Mouse (Mus musculus) embryonic facial prominence, embryonic 15.5 days (tissue): ENCODE results near the gene 2610507B11Rik. TPM values are rescaled to one million over a fixed set of nuclear protein-coding genes. Genes with fewer than 3 reads are reported as not detected.

Experiments used
- ATAC-seq: fragments of 200-750 bp; cut with Nextera tagmentation; 2 replicates; pipeline ENCODE4 v1.8.0; 2017; ENCODE audit warnings: low read depth, moderate TSS enrichment; ENCODE audit not compliant: insufficient number of reproducible peaks, low FRiP score, low TSS enrichment
- H3K27ac ChIP-seq: fragments of 300-500 bp; sonication (generic); replicated peaks from 2 replicates; pipeline ENCODE4 v1.5.1; 2015; ENCODE audit warnings: mild to moderate bottlenecking, inconsistent platforms
- H3K27me3 ChIP-seq: fragments of 300-500 bp; sonication (generic); 2 replicates; pipeline ENCODE4 v1.6.1; 2015; ENCODE audit warnings: inconsistent platforms
- H3K36me3 ChIP-seq: fragments of 300-500 bp; sonication (generic); 2 replicates; pipeline ENCODE4 v1.6.1; 2015; ENCODE audit warnings: mild to moderate bottlenecking, inconsistent platforms
- H3K4me1 ChIP-seq: fragments of 300-500 bp; sonication (generic); 2 replicates; pipeline ENCODE4 v1.6.1; 2015; ENCODE audit warnings: inconsistent platforms
- H3K4me2 ChIP-seq: fragments of 300-500 bp; sonication (generic); replicated peaks from 2 replicates; pipeline ENCODE4 v1.6.1; 2015; ENCODE audit warnings: mild to moderate bottlenecking, inconsistent platforms
- H3K4me3 ChIP-seq: fragments of 300-500 bp; sonication (generic); replicated peaks from 2 replicates; pipeline ENCODE4 v1.5.1; 2015; ENCODE audit warnings: mild to moderate bottlenecking, inconsistent platforms
- H3K9ac ChIP-seq: fragments of 300-500 bp; sonication (generic); 2 replicates; pipeline ENCODE4 v1.6.1; 2015; ENCODE audit warnings: inconsistent platforms
- H3K9me3 ChIP-seq: fragments of 300-500 bp; sonication (generic); replicated peaks from 2 replicates; pipeline ENCODE4 v1.6.1; 2016; ENCODE audit warnings: inconsistent platforms
- WGBS: fragments of 180-500 bp; shearing (Covaris S2); methylation state at CpG from one replicate; pipeline ENCODE4 v1.1.7; 2015; 5-methylcytosine and 5-hydroxymethylcytosine counted together
- polyA plus RNA-seq: library from polyadenylated mRNA; unstranded; fragments of >200 nt; fragmentation: Nextera tagmentation; extraction: Ambion mirVana; gene quantifications from 2 replicates; pipeline ENCODE4 v1.2.1, GENCODE M21; 2015

2610507B11Rik gene
- polyA plus RNA-seq, 1 experiment from 2014 or later = 63.8 TPM

DNA sequence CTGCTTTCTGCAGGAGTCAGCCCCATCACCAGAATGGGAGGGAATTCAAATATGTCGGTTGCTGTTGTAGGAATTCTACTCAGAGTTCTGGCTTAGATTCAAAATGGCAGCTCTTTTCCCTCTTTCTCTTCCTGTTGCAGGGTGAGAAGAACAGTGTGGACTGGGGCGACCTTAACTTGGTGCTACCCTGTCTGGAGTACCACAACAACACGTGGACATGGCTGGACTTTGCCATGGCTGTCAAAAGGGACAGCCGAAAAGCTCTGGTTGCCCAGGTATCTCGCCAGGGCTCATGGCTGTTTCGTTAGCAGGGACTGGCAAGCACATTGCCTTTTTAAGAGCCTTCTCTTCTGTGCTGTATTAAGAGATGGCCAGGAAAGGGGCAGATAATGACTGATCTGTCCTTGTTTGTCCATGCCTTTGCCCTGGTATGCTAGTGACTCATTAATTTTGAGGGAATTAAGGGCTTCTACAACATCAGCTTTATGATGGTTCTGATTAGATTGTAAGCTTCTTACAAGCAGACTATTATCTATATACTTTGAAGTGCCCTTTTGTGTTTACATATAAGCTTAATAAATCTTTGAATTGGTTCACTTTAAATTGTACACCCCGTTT lies 27.7 kb downstream of the 2610507B11Rik start:
- WGBS = 93% methylated on average over 7 of the region's 7 CpGs

DNA sequence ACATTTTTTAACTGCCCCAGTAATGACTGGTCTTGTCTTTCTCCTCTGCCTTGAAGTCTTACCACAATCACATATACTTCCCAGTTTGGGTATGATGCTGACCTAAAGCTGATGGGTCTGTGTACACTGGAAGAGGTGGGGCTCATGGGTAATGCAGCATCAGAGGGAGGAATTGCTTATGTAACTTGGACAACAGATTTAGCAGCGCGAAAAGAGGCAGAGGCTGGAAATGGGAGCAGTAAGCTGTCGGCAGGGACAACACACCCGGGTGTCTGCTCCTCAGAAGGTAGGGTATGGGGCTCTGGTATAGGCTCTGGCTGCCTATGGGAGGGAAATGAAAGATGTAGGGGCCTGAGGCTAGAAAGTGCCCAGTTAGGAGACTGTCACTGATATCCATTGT lies 29.1 kb downstream of the 2610507B11Rik start, which contains the start of gene BC030499:
Gene BC030499, plus strand, starts transcription at position 188 of the 400 bp plus-strand sequence.
- Histone ChIP-seq H3K4me3 (no peak within 1 kb of the TSS), H3K9me3 (no peaks in the 10 kb centered on the region), H3K27ac (no peak within 1 kb of the TSS), H3K4me2 (no peak within 1 kb of the TSS), H3K9ac (no peak within 1 kb of the TSS), H3K4me1 (no peaks in the 10 kb centered on the region), H3K27me3 (no peaks in the 10 kb centered on the region), H3K36me3 (peaks cover 69% of the 10 kb centered on the region)
- ATAC-seq = no peak
- 96% methylated on average over 4 of the region's 4 CpGs for WGBS

More for the DNA sequence above, 27.7 kb downstream of the 2610507B11Rik start:
- Histone ChIP-seq H3K9me3 (no peaks in the 10 kb centered on the region), H3K4me3 (no peak overlapping the region), H3K36me3 (peaks cover 83% of the 10 kb centered on the region), H3K4me2 (no peak overlapping the region), H3K27ac (no peak overlapping the region), H3K27me3 (no peaks in the 10 kb centered on the region), H3K9ac (no peak overlapping the region), H3K4me1 (no peaks in the 10 kb centered on the region)
- no peak for ATAC-seq

DNA sequence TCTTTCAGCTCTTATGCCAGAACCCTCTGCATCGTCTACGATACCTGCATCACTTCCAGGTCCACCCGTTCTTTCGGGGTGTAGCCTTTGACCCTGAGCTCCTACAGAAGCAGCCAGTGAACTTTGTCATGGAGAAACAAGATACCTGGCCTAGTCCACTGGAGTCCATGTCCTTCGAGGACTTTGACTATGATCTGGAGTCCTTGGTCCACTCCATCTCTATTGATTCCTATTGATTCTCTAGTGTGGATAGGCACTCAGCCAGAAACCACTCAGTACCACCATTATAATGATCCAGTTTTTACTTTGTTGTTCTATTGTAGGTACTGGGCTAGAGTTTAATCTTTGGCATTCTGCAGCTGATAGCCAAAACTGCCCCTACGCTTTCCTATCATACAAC lies 33.0 kb downstream of the 2610507B11Rik start:
- Histone ChIP-seq H3K36me3 (peaks cover 33% of the 10 kb centered on the region), H3K9me3 (no peaks in the 10 kb centered on the region), H3K4me1 (no peaks in the 10 kb centered on the region), H3K4me3 (no peak overlapping the region), H3K4me2 (no peak overlapping the region), H3K9ac (no peak overlapping the region), H3K27me3 (no peaks in the 10 kb centered on the region), H3K27ac (no peak overlapping the region)
- ATAC-seq = no peak
- WGBS = 90% methylated on average over 6 of the region's 6 CpGs

DNA sequence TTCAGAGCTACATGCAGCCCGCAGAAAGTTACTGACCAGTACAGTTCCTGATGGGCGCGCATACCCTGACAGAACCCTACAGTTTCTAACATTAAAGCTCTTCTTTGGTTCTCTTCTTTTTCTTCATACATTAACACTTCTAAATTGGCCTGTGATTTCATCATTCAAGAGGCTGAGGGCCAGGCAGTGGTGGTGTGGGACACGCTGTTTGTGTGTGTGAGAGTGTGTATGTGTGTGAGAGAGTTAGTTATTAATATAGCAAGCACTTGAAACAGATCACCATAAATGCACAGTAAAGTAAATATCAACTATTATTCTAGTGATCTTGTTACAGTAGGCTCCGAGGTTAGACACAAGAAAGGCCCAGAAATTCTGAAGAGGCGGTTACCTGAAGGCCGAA lies 39.4 kb downstream of the 2610507B11Rik start:
- Histone ChIP-seq H3K4me3 (peak overlapping the region; percentile 60), H3K9me3 (no peaks in the 10 kb centered on the region), H3K27me3 (no peaks in the 10 kb centered on the region), H3K27ac (peak overlapping the region; percentile 58; the same call in 1 of the 2 replicates), H3K4me1 (peaks cover 15% of the 10 kb centered on the region), H3K4me2 (peak overlapping the region; percentile 80), H3K36me3 (peaks cover 19% of the 10 kb centered on the region), H3K9ac (peak overlapping the region; percentile 53)
- WGBS = 58% methylated on average over 7 of the region's 7 CpGs
- no peak for ATAC-seq

DNA sequence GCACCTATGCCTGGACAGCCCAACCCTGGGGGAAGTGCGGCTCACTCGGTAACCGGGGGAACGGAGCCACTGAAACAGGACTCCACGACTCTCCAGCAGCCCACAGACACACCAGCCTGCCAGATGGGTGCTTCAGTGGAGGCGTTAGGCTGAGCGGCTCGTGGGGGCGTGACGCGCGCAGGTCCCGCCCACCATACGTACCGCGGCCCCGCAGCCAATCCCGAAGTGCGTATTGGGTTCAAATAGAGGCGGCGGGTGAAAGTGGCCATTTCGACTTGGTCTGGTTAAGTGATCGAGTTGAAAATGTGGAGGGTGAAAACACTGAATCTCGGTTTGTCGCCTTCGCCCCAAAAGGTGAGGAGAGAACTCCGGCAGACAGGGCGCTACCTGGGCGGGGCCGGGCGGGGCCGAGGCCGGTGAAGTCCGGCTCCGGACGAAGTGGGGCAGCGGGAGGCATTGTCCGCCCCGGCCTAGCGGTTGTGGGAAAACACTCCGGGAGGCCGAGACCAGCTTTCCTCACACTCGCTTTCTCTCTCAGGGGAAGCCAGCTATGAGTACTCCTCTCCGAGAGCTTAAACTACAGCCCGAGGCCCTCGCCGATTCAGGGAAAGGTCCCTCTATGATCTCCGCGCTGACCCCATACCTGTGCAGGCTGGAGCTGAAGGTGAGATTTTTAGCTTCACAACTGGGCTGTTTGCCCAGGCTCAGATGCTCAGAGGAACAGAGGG lies 40.0 kb downstream of the 2610507B11Rik start, which contains the start of gene Spag5:
Gene Spag5, plus strand, starts transcription at position 173 of the 728 bp plus-strand sequence.
- Histone ChIP-seq H3K4me1 (peaks cover 15% of the 10 kb centered on the region), H3K9me3 (no peaks in the 10 kb centered on the region), H3K4me2 (peak within 1 kb of the TSS; percentile 80), H3K27ac (peak within 1 kb of the TSS; percentile 58; the same call in 1 of the 2 replicates), H3K4me3 (peak within 1 kb of the TSS; percentile 60), H3K36me3 (peaks cover 19% of the 10 kb centered on the region), H3K27me3 (no peaks in the 10 kb centered on the region), H3K9ac (peak within 1 kb of the TSS; percentile 53)
- peak; percentile 99 for ATAC-seq
- WGBS = under 1% methylated on average over 49 of the region's 49 CpGs

DNA sequence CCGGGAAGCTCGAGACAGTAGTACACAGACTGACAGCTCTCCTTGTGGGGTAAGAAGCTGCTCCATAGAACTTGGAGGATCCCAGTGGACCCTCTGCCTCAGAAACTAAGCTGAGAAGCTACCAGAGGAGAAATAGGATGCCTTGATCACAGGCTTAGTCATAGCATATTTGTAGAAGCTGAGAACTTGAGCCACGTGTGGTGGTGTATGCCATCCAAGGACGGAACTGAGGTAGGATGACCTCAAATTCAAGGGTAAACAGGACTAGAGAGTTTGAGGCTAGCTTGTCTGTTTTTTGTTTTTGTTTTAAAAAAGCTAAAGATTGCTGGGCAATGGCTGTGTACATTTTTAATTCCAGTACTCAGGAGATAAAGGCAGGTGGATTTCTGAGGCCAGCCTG lies 43.7 kb downstream of the 2610507B11Rik start:
- Histone ChIP-seq H3K4me1 (peaks cover 15% of the 10 kb centered on the region), H3K36me3 (peaks cover 44% of the 10 kb centered on the region), H3K9ac (no peak overlapping the region), H3K9me3 (no peaks in the 10 kb centered on the region), H3K4me2 (no peak overlapping the region), H3K27ac (no peak overlapping the region), H3K27me3 (no peaks in the 10 kb centered on the region), H3K4me3 (no peak overlapping the region)
- WGBS = 88% methylated on average over 4 of the region's 4 CpGs
- ATAC-seq = no peak

DNA sequence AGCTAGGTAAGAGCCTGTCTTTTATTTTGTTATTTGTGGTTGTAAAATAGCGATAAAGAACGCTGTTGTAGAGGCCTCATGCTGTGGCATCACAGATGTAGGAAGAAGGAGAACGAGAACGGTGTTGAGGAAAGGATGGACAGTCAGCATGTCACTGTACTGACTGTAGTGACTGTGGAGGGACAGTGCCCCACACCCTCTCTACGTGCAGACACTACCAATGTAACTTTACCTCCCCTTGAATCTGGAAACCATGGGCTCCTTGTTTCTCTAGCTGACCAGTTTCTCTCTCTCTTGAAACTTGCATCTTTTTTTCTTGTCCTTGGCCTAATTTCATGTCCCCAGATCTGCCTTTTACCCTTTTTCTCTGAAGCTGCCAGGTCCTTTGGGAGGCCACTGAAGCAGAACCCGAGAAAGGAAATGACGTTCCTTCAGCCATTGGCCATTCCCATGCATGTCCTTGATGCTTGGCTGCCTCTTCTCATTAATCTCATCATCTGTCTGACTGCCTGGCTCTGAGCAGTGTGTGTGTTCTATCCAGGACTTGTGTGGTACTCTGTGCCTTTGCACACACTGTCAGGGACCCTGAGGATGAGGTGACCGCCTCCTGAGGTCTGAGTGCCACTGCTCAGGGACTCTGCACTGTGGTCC lies 49.4 kb downstream of the 2610507B11Rik start:
- no peak overlapping the region for H3K4me2 ChIP-seq
- H3K27me3 ChIP-seq = no peaks in the 10 kb centered on the region
- H3K4me3 ChIP-seq = no peak overlapping the region
- H3K27ac ChIP-seq = no peak overlapping the region
- no peaks in the 10 kb centered on the region for H3K9me3 ChIP-seq
- 92% methylated on average over 8 of the region's 8 CpGs for WGBS
- H3K4me1 ChIP-seq = no peaks in the 10 kb centered on the region
- ATAC-seq = no peak
- H3K9ac ChIP-seq = no peak overlapping the region
- peaks cover 64% of the 10 kb centered on the region for H3K36me3 ChIP-seq

DNA sequence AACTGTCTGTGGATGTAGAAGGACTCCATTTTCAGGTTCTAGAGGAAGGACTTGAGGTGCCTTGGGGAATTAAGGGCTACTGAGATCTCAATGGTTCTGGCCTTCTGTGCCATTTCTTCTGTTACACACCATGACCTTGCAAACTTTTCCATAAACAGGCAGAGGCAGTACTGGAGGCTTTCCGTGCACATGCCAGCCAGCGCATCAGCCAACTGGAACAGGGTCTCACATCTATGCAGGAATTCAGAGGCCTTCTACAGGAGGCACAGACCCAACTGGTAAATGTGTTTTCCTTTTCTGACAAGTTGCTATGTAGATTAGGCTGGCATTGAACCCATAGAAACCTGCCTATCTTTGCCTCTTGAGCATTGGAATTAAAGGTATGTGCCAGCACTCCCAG lies 52.1 kb downstream of the 2610507B11Rik start:
- Histone ChIP-seq H3K27me3 (no peaks in the 10 kb centered on the region), H3K36me3 (peaks cover 76% of the 10 kb centered on the region), H3K4me2 (no peak overlapping the region), H3K4me1 (no peaks in the 10 kb centered on the region), H3K4me3 (no peak overlapping the region), H3K27ac (no peak overlapping the region), H3K9ac (no peak overlapping the region), H3K9me3 (no peaks in the 10 kb centered on the region)
- ATAC-seq = no peak
- 92% methylated on average over 2 of the region's 2 CpGs for WGBS

DNA sequence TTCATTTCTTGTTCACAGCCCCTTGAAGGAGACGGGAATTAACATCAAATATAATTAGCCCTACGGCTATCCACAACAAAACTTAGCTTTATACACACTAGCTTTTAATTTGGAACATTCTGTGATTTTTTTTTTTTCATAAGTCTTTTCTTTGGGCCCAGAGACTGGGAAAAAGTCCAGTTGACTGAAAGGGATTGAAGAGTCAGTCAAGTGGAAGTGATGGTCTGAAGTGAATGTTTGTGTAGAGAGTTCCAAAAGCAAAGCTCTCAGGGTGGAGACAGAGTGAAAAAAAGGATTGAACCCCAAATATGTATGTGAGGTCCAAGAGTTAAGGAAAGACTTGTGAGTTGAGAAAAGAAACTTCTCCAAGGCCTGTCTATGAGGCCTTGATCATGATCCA lies 56.9 kb downstream of the 2610507B11Rik start:
- WGBS = 88% methylated on average over 2 of the region's 2 CpGs
- peaks cover 18% of the 10 kb centered on the region for H3K4me1 ChIP-seq
- no peak overlapping the region for H3K4me3 ChIP-seq
- peaks cover 78% of the 10 kb centered on the region for H3K36me3 ChIP-seq
- no peak overlapping the region for H3K9ac ChIP-seq
- H3K27me3 ChIP-seq = no peaks in the 10 kb centered on the region
- H3K4me2 ChIP-seq = no peak overlapping the region
- H3K9me3 ChIP-seq = no peaks in the 10 kb centered on the region
- no peak for ATAC-seq
- H3K27ac ChIP-seq = no peak overlapping the region

DNA sequence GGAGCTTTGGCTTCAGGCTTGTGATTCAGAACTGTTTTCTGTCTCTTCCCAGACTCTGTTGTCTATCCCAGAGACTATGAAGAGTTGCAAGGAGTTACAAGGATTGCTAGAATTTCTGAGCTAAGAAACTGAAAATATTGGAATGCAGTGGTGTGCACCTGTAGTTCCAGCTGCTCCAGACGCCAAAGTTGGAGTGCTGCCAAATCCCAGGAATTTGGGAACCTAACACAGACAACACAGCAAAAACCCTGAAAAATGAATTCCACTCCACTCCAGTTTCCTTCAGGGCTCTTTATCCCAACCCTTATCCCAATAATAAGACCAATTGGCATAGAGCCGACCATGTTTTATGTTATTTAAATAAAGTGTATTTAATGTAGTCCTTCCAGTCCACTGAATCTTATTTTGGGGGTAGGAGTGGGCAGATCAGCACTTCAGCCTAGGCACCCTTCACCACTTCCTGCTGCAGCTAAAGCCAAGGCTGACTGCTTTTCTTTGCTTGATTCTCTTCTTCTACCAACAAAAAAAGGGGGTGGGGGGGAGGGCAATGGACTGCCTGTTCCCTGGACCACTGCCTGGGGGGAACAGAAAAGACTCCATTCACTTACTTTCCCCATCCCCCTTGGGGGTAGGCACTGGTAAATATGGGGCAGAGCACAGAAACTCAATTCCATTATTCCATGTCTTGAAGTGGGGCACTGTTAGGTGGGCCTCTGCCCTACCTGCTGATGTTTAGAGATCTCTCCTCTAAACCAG lies 60.7 kb downstream of the 2610507B11Rik start:
- ATAC-seq = 0 out of 2 replicates have a peak, but pooled peaks have one; percentile 8
- 22% methylated on average over 2 of the region's 2 CpGs for WGBS

More for the DNA sequence above, 60.7 kb downstream of the 2610507B11Rik start:
- Histone ChIP-seq H3K27me3 (no peaks in the 10 kb centered on the region), H3K36me3 (peaks cover 43% of the 10 kb centered on the region), H3K4me2 (peak overlapping the region; percentile 45), H3K27ac (0 out of 2 replicates have a peak overlapping the region, but pooled peaks have one; percentile 58), H3K9me3 (no peaks in the 10 kb centered on the region), H3K9ac (no peak overlapping the region), H3K4me1 (peaks cover 22% of the 10 kb centered on the region), H3K4me3 (peak overlapping the region; percentile 29)
